Mouse (Mus musculus) heart, adult 9 months (tissue): ENCODE measurements around the gene Zbtb7a.
"Not testable (repeated sequence)": the region's sequence is repeated elsewhere in the genome, so short reads cannot be mapped to it uniquely, and the experiment has no call there.

Experiments used
- DNase-seq, 2 experiments: peaks; one replicate each; pipeline ENCODE4 v3.0.0; 2022; ENCODE audit warnings: low spot score in 2 of 2

Zbtb7a gene

DNA sequence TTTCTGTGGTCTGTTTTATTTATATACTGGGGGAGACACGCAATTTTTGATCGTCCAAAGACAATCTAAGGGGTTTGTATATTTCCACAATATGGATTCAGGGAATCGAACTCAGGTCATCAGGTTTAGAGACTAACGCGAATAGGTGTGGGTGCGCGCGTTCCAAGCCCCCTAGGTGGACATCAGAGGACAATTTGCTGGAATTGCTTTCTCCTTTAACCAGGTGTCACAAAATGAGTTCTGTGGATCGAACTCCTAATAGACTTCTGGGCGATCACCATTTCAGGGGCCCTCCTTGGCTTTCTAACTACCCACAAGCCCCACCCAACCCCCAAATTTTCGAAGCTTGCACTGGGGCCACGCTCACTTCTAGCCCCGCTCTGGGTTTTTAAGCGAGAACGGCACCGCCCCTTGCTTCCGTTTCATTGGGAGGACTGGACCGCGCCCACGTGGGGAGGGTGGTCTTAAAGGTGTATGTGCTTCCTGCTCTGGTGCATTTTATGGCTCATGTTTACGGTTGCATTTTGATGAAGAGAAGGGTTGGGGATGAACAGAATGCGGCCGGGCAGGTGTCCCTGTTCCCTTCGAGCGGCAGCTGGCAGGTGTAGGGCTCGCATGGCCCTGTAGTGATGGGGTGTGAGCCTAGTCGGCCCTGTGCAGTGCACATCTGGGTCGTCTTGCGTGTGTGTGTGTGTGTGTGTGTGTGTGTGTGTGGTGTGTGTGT is 33.7 kb downstream of the Zbtb7a start:
- peak; percentile 86 to 88 for DNase-seq

DNA sequence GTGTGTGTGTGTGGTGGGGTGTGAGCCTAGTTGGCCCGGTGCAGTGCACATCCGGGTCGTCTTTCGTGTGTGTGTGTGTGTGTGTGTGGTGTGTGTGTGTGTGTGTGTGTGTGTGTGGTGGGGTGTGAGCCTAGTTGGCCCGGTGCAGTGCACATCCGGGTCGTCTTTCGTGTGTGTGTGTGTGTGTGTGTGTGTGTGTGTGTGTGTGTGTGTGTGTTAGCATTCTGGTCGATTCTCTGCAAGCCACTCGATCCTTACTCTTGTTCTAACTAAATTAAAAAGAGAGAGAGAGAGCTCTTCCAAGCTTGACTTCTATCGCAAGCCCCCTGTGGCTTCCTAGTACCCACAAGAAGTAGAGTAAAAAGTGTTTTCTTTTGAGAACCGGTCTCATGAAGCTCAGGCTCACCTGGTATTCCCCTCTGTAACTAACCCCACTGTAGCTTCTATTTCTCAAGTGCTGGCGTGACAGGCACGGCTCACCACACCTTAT is 34.4 kb downstream of the Zbtb7a start:
- DNase-seq, result not testable (repeated sequence)

DNA sequence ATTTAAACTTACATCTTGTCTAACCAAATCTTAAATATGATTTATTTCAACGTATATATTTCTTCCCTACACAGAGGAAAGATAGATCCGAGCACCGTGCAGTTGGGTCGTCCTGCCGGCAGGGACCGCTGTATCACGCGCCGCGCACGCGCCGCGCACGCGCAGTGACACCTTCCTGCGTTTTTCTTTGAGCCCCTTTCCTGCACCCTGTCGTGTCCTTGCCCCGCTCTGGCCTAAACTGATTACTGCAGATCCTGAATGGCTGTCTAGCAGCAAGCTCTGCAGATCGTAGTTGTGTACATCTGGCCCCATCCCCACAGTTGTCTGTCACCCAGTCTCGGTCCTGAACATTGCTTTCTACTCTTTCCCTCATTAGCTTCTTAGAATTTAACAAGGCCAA is 38.1 kb downstream of the Zbtb7a start:
- peak in 1 of 2 experiments; percentile 68 for DNase-seq

DNA sequence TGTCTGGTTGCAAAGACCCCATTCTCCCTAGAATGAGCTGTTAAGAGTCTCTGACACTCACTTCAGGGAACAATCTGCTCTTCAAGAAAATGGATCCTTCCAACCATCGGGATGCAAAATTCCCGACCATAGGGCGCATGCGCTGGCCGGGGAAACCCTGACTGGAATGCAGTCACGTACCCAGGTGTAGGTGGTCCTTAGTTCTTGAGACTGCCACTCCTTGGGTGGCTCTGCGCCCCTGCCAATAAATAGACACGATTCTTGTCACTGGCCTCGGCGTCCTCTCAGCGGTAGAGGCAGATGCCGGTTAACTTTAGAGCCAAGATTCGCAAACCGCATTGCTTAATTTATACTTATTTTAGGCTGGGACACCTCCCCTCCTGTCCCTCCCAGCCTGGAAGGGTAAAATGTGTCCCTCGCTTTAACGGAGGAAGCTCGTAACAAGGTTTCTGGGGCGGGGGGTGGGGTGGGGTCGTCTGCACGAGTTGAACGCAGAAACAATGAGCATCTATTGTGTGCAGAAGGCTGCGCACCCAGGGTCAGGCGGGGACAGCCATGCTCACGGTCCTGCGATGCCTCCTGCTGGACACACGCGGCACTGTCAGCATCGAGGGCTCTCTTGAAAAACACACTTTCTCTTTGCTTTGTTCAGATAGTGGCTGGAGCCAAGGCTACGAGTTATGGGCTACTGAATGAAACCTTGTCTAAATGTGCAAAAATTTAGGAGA is 39.8 kb downstream of the Zbtb7a start:
- DNase-seq, result peak; percentile 74 to 88

DNA sequence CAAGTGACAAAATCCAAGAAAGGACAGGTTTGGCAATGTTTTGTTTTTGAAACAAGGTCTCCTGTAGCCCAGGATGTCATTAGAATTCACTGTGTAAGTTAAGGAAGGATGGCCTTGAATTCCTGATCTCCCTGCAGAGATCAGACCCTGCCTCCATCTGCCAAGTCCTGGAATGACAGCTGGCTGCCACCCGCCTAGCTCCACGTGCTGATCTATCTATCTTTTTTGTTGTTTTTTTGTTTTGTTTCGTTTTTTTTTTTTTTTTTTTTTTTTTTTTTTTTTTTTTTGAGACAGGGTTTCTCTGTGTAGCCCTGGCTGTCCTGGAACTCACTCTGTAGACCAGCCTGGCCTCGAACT is 40.3 kb downstream of the Zbtb7a start:
- DNase-seq, result not testable (repeated sequence)

DNA sequence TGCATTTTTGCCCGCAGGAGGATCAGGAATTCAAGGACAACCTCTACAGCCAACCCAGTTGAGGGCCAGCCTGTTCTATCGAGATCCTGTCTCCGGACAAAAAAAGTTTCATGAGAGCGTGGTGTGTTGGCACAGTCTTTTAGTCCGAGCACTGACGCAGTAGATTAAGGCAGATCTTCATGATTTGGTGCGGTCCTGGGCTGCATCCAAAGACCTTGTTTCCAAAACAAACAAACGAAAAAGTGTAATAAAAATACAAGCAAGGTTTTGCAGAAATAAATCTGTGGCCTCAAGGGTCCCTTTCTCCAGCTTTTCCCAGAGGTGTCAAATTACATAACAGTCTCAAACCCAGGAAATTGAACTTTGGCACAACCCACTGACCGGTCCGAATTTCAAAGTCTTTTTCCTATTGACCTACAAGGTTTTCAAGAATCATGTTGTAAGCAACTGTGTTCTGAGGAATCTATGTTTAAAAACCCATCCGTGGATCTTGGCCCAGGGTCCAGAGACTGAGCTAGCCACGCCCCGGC is 41.0 kb downstream of the Zbtb7a start:
- DNase-seq, result no peak

DNA sequence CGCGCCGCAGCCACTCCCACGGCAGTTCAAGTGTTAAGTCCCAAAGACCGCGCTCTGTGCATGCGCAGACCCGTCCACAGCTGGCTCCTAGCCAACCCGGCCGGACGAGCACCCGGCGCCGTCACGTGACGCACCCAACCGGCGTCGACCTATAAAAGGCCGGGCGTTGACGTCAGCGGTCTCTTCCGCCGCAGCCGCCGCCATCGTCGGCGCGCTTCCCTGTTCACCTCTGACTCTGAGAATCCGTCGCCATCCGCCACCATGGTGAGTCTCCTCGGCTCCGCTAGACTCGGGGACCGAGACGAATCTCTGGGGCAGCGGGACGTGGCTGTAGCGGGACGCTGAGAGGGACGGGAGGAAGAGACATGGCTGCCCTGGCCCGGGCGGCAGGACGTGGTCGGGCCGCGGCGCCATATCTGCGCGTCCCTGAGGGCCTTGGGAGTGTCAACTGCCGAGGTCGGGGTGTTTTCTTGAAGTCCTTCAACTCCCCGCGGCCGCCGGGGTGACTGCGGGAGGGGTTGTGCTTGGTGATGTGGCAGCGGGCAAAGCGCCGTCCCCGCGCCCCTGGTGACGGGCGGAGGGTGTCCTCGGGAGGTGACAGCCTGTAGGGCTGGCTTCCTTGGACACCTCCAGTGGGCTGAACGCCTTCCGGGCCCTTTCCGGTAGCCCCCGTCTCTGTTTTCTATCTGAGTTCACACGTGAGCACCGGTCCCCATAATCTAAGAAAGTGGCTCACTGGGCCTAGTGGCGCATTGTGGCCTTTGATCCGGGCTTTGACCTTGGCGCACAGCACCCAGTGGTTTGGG is 41.6 kb downstream of the Zbtb7a start, which contains the start of gene Eef2:
Gene Eef2 (plus strand): TSS at position 166 of the 806 bp plus-strand sequence.
- DNase-seq, result peak; percentile 98 to 99

DNA sequence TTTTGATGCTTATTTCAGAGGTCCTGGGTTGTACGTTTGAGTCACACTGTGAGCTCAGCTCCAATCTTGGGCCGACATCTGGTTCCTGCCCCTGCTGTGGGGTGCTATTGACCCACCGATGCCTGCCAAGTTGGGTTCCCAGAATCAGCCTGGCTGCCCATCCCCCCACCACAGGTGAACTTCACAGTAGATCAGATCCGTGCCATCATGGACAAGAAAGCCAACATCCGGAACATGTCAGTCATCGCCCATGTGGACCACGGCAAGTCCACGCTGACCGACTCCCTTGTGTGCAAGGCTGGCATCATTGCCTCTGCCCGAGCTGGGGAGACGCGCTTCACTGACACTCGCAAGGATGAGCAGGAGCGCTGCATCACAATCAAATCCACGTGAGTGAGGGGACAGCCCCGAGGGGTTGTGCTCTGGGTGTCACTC is 42.5 kb downstream of the Zbtb7a start:
- no peak for DNase-seq

DNA sequence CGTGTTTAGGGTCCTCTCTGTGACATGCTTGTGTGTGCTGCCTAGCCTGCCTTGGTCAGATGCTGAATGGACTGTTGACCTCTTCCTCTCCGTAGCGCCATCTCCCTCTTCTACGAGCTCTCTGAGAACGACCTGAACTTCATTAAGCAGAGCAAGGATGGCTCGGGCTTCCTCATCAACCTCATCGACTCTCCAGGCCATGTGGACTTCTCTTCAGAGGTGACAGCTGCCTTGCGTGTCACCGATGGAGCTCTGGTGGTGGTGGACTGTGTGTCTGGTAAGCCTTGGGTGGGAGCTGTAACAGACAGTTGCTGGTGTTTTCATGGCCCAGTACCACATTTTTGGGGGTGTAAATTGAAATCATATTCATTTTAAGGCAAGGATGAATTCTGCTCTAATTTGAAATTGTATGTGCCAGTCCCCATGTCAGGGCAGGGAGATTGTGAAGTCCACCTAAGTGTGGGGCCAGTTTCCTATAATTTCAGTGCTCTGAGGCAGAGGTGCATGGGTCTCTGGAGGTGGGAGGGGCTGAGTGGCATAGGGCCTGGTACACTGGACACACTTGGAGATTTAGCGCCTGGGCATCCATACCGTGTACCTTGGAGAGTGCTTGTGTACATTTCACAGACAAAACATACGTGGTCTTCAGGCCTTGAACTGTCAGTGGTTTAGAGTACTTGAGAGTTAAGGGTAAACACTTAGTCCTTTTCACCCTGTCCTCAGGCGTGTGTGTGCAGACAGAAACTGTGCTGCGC is 43.1 kb downstream of the Zbtb7a start:
- no peak for DNase-seq

DNA sequence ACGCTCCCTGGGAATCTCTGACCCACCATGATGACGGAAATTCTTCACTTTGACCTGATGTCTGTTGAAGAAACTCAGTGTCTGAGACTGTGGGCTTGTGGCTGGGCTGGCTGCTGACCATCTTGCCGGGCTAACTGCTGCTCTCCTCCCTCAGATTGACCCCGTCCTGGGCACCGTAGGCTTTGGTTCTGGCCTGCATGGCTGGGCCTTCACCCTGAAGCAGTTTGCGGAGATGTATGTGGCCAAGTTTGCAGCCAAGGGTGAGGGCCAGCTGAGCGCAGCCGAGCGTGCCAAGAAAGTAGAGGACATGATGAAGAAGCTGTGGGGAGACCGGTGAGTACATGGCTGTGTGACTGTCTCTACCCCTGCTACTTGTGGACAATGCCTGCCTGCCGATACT is 43.9 kb downstream of the Zbtb7a start:
- no peak for DNase-seq

DNA sequence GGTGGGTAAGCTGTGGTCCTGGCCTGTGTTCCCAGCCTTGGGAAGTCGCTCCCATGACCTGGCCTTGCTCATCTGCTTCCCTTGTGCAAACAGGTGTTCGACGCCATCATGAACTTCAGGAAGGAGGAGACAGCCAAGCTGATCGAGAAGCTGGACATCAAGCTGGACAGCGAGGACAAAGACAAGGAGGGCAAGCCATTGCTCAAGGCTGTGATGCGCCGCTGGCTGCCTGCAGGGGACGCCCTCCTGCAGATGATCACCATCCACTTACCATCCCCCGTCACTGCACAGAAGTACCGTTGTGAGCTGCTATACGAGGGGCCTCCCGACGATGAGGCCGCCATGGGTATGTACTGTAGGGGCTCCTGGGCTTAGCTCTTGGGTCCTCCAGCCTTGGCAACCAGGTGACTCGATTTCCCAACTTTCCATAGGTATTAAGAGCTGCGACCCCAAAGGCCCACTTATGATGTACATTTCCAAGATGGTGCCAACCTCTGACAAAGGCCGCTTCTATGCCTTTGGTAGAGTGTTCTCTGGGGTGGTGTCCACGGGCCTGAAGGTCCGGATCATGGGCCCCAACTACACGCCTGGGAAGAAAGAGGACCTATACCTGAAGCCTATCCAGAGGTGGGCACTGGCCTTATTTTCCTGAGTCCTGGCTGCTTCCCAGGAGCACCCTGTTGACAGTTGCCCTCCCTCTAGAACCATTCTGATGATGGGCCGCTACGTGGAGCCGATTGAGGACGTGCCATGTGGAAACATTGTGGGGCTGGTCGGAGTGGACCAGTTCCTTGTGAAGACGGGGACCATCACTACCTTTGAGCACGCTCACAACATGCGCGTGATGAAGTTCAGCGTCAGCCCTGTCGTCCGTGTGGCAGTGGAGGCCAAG is 44.7 kb downstream of the Zbtb7a start:
- no peak for DNase-seq

DNA sequence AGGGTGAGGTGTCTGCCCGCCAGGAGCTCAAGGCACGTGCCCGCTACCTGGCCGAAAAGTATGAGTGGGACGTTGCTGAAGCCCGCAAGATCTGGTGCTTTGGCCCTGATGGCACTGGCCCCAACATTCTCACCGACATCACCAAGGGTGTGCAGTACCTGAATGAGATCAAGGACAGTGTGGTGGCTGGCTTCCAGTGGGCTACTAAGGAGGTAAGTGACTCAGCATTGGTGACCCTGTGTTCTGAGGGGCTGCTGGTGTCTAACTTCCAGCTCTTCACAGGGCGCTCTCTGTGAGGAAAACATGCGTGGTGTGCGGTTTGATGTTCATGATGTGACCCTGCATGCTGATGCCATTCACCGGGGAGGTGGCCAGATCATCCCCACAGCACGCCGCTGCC is 45.9 kb downstream of the Zbtb7a start:
- DNase-seq, result no peak

DNA sequence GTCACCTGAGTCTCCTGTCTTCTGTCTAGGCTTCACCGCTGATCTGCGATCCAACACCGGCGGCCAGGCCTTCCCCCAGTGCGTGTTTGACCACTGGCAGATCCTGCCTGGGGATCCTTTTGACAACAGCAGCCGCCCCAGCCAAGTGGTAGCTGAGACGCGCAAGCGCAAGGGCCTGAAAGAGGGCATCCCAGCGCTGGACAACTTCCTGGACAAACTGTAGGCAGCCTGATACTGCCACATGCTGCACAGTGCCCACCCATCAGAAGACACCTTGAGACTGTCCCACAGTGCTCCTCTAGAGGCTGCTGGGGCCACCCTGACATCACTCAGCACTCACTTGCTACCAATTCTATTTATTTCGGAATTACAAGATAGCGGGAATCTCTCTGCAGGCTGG is 46.8 kb downstream of the Zbtb7a start:
- not testable (repeated sequence) for DNase-seq

DNA sequence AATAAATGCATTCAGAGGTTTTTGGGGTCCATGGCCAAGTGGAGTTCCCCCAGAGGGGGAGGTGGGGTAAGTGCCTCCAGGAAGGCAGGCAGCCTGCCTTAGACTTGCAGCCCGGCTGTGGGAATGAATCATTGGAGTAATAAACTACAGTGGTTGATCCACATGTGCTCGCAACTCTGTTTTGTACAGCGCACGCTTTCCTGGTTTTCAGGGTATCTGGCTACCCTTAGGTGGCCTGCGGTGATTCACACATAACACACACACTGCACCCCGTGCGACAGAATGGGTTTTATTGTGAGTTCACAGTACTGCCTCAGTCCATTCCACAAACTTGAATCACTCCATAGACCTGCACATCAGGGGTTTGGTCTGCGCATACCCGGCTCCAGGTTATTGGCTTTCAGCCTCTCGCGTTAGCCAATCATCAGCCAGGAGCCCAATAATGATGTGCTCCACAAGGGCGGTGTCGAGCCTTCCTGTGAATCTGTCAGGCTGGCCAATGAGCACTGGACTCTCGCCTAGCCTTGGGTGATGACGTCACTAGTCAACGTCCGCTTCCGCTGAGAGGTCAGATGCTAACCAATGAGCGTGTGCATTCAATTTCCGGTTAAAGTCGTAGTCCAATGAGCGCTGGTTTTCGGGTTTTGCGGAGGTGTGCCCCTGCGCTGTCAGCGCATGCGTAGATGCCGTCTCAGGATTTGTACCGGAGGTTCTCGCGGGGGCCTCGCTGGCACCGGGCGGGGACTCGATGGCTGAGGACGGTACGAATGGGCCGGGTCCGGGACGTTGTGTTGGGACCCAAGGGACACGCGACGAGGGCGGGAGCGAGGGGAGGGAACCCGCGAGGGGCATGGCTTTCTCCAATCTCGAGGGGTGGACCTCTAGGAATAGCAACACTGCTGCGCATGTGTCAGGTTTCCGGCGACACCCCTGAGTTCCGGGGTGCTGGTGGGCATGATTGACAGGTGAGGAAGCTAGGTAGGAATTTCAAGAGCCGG is 47.6 kb downstream of the Zbtb7a start, which contains the start of gene Dapk3:
Gene Dapk3 (plus strand): TSS at position 670 of the 998 bp plus-strand sequence.
- DNase-seq, result peak; percentile 98 to 99

DNA sequence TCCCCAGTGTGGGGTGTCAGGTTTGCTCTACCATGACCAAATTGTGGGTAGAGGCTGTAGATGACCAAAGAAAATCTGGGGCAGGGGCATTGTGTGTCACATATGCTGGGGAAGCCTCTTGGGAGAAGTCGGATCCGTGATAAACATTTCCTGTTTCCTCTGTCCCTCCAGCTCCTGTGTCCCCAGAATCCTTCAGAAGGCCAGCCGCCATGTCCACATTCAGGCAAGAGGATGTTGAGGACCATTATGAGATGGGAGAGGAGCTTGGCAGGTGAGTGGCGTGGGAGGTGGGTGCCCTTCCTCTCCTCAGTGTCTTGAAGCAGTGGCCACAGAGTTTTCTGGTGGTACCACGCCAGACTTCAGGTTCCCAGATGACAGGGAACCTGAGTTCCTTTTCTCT is 48.8 kb downstream of the Zbtb7a start, which contains the start of gene 4930442H23Rik:
Gene 4930442H23Rik (minus strand): TSS at position 45 of the 400 bp plus-strand sequence.
- no peak for DNase-seq

DNA sequence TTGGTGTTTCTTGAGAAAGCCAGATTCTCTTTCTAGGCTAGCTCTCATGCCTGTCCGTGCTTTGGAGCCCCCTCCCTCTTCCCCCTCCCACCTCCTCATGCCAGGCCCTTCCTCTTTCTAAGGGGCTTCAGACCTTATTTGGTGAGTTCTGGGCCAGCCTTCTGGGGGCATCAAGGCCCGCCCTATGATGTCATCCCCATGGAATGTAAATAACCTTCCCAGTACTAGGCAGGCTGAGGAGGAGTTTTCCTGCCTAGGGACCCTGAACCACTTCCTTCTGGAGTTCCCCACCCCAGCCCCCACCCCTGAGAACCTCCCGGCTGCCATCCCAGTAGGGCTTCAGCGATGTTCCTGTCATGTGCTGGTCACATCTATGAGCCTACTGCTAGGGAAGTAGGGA is 49.7 kb downstream of the Zbtb7a start:
- no peak for DNase-seq

DNA sequence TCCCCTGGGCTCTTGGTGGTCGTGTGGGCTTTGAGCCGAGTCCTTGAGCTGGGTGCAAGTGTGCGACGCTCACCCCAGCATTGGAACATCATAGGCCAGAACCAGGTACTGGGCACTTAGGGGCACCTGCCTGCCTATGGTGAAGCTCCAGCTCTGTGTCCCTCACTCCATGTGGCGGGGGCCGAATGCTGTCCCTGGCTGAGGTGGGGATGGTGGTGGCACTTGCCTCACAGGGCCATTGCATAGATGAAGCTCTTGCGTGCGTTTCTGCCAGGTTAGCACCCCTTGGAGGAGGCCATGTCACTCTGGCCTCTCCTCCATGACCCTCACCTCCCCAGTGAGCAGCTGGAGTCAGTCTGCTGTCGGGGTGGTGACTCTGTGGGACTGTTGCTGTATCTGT is 52.1 kb downstream of the Zbtb7a start:
- no peak for DNase-seq

DNA sequence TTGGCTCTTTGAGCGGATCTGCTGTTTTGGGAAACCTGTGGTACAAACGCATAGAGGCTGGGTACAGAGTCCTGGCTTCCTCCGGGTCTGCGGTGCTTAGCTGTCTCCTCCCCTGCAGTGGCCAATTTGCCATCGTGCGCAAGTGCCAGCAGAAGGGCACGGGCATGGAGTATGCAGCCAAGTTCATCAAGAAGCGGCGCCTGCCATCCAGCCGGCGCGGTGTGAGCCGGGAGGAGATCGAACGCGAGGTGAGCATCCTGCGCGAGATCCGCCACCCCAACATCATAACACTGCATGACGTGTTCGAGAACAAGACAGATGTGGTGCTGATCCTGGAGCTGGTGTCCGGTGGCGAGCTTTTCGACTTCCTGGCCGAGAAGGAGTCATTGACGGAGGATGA is 54.8 kb downstream of the Zbtb7a start:
- no peak for DNase-seq
